Mouse (Mus musculus) embryonic fibroblast, embryonic 13.5 days (primary cell): ENCODE measurements around the gene Galnt16. TPM values are rescaled to one million over a fixed set of nuclear protein-coding genes. Genes with fewer than 3 reads are reported as not detected.

Source experiments
- H3K27ac ChIP-seq: 2 replicates; pipeline ENCODE4 v1.5.1; 2012; ENCODE audit warnings: low read length, control low read depth, inconsistent platforms; ENCODE audit not compliant: insufficient read depth
- H3K4me1 ChIP-seq: 2 replicates; pipeline ENCODE4 v1.6.1; 2011; ENCODE audit warnings: low read length; ENCODE audit not compliant: control insufficient read depth, insufficient read depth
- H3K4me3 ChIP-seq: 2 replicates; pipeline ENCODE4 v1.5.1; 2011; ENCODE audit warnings: mild to moderate bottlenecking, control low read depth, low read length; ENCODE audit not compliant: insufficient read depth
- CTCF ChIP-seq: IDR thresholded peaks from 2 replicates; pipeline ENCODE4 v1.5.1; 2011; ENCODE audit warnings: mild to moderate bottlenecking, control low read depth, low read length, moderate library complexity, borderline replicate concordance; ENCODE audit not compliant: insufficient read depth
- POLR2A ChIP-seq: IDR thresholded peaks from 2 replicates; pipeline ENCODE4 v1.6.1; 2011; ENCODE audit warnings: low read depth, mild to moderate bottlenecking, control low read depth, low read length, moderate library complexity
- polyA plus RNA-seq: library from polyadenylated mRNA; stranded (reverse); fragments of >200 nt; gene quantifications from 2 replicates; pipeline ENCODE4 v1.2.4, GENCODE M21; 2011; ENCODE audit warnings: low read depth; ENCODE audit not compliant: missing spikeins, insufficient read length

Galnt16 gene
- polyA plus RNA-seq, 1 experiment: 7.8 TPM

DNA sequence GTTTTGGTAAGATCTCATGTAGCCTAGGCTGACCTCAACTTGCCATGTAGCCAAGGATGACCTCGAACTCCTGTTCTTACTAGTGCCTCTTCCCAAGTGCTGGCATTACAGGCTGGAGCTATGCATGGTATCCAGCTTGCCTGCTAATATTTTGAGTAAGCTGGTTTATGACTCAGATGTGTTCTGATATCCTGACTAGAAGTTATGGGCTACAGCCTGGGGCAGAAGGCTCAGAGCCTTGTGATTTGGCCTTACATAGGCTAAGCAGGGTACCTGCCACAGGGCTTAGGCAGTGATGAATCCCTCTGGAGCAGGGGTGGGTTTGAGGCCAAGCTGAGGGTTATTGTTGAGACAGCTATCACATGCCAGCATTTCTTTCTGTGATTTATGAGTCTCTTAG, 90.5 kb downstream of the Galnt16 start:
- Histone ChIP-seq H3K27ac (no peak overlapping the region), H3K4me1 (peaks cover 6% of the 10 kb centered on the region), H3K4me3 (no peak overlapping the region)
- no peak for TF ChIP-seq CTCF
- no peak for TF ChIP-seq POLR2A

- H3K4me1 ChIP-seq: no peaks in the 10 kb centered on the region
- no peak for TF ChIP-seq POLR2A
- TF ChIP-seq CTCF: no peak
- H3K4me3 ChIP-seq: no peak overlapping the region
- no peak overlapping the region for H3K27ac ChIP-seq
These were observed 91.9 kb downstream of the Galnt16 start for GRCm38 (mm10) chr12:80609928-80610327.

- Histone ChIP-seq H3K4me1 (no peaks in the 10 kb centered on the region), H3K4me3 (no peak overlapping the region), H3K27ac (no peak overlapping the region)
- TF ChIP-seq CTCF (no peak), POLR2A (no peak)
These were observed 94.2 kb downstream of the Galnt16 start for GRCm38 (mm10) chr12:80612113-80612791.

DNA sequence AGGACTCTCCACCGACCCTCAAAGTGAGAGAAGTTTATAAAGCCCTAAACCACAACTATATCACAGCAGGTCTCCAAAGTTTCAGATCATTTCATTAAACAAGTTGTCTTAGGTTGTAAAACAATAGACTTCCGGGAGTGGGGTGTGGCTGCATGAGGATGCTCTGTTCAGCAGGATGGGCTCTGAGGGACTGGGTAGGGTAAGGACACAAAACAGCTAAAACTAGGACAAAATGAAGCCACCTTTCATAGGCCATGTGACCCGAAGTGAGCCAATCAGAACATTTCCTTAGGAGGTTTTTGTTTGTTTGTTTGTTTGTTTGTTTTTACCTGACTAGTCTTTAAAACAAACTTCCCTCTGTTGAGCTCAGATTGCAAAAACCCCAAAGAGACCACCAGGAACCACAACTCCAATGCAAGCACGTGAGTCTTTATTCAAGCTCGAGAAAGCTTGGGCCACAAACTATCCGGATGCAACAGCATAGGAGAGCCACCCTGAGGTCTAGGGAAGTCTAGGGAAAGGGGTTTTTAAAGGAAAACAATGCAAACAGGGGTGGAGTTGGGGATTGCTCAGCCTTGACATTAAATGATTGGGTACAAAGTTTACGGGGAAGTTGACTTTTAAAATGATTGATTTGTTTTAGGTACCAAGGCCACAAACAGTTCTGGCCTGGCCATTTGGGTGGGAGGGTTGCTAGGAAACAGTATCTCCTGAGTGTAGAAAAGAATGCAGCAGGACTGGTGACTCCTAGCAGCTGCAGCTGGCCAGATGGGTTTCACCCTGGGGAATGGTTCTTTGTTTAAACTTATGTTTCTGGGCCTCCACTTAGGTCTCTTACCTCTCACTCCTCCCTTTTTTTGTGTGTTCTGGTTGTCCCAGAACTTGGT, 97.5 kb downstream of the Galnt16 start:
- no peak for TF ChIP-seq CTCF
- no peak for TF ChIP-seq POLR2A
- no peak overlapping the region for H3K27ac ChIP-seq
- H3K4me3 ChIP-seq: no peak overlapping the region
- H3K4me1 ChIP-seq: no peaks in the 10 kb centered on the region

DNA sequence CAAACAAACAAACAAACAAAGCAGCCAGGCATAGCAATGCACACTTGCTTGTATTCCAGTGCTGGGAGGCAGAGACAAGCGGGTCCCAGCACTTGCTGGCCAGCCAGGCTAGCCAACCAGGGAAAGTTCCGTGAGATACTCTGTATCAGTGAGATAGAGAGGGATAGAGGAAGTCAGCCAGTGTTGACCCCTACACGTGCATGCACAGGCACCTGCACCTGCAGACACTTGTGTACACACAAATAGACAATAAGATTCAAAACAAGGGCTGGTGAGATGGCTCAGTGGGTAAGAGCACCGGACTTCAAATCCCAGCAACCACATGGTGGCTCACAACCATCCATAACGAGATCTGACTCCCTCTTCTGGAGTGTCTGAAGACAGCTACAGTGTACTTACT, 102.4 kb downstream of the Galnt16 start:
- no peak overlapping the region for H3K4me3 ChIP-seq
- no peak overlapping the region for H3K27ac ChIP-seq
- no peaks in the 10 kb centered on the region for H3K4me1 ChIP-seq
- TF ChIP-seq CTCF (no peak), POLR2A (no peak)

DNA sequence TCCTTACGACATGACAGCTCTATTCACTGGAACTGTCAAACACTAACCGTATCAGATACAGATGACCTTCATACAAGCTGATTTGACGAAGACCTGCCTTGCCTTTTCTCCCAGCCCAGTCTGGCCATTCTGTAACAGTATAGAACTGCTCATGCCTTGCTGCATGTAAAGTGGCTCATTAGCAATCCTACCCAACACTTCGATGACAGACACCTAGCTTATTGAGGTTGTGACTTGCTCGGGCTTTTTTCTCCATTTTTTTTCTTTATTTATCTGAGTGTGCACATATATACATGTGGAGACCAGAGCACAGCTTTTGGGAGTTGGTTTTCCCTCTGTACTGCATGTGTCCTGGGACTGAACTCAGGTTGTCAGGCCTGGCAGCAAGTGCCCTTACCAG, 113.7 kb downstream of the Galnt16 start:
- TF ChIP-seq CTCF: no peak
- no peak for TF ChIP-seq POLR2A
- Histone ChIP-seq H3K4me3 (no peak overlapping the region), H3K27ac (no peak overlapping the region), H3K4me1 (no peaks in the 10 kb centered on the region)

DNA sequence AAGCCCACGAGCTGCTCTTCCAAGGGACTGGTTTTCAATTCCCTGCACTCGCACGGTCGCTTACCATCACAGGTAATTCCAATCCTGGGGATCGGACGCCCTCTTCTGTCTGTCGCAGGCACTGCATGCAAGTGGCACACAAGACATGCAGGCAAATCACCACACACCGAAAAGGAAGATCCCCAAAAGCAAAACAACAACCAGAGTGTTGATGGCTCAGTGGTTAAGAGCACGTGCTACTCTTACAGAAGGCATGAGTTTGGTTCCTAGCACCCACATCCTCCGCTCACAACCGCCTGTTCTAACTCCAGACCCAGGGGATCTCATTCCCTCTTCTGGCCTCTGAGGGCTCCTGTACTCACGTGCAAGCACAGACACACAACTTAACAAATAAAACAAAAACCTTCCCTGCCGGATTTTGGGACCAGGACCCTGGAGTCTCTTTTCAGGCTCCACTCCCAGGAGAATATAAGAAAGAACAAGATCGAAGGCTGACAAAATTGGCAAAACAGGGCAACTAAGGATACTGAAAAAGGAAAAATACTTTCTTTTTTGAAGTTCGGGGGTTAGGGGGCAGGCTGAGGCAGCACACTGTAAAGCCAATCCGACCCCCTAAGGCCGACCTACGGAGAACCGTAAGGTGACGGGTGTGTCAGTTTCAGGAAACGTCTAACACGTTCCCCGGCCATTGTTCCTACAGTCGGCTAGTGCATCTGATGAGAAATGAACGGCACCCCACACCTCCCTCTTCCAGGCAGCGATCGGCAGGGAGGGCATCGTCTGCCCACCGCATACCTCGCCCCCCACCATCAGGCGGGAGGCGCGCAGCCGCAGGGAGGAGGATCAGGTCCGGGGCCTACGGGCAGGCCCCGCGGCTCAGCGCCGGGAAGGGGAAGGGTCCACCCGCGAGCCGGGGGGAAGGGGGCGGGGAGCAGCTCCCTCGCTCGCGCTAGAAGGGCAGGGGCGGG, 124.9 kb downstream of the Galnt16 start:
- peaks cover 2% of the 10 kb centered on the region for H3K4me1 ChIP-seq
- TF ChIP-seq POLR2A (no peak), CTCF (peak; percentile 88; the same call in 1 of the 2 replicates)
- no peak overlapping the region for H3K27ac ChIP-seq
- H3K4me3 ChIP-seq: peak overlapping the region; percentile 79

- peak; percentile 85 for TF ChIP-seq POLR2A
- TF ChIP-seq CTCF: no peak
- H3K4me3 ChIP-seq: peak within 1 kb of the TSS; percentile 79
- peaks cover 2% of the 10 kb centered on the region for H3K4me1 ChIP-seq
- H3K27ac ChIP-seq: peak within 1 kb of the TSS; percentile 84
These were observed 125.8 kb downstream of the Galnt16 start, which contains the start of the genes Slc39a9 and Erh for GRCm38 (mm10) chr12:80643693-80644505. Gene Slc39a9, plus strand, starts transcription at chr12:80643883. Gene Erh, minus strand, starts transcription at chr12:80644341.
